In the genomic region with DNA sequence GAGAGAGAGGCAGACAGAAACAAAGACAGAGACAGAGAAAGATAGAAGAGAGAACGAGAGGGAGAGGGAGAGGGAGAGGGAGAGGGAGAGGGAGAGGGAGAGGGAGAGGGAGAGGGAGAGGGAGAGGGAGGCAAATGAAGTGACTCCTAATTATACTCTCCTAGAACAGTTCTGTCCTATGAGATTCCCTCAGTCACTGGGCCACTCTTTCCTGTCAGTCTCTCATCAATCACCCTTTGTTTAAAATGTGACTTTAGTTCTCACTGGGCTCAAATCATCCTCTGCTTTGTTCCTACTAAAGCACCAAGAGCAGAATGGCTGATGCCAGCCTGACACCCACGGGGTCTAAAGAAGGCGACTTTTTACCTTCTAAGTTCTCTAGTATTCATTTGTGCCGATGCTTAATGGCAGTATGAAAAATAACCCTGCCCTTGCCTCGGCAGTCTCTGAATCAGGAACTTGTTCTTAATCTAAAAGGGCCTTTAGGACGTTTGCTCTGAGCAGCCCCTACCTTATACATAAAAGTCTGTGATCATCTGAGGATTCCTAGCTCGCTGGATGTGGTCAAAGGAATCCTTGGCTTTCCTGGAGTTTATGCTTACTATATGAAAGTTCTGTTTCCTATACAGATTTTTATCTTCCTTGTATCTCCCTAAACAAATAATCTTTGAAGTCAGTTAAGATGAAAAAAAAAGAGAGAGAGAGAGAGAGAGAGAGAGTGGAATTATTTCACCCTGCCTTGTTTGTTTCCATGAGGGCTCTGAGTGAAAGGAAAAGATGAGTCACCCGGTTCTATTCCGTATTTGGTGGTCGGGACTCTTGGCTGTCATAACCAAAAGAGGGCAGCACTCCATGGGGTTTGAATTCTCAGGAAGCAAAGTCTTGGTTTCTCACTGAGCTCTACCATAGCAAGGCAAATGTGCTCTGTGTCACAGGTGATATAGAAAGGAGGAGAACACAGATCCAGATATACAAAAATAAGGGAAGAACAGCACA, we compare ENCODE assay signal across 8 mouse cellular contexts. TPM values are rescaled to one million over a fixed set of nuclear protein-coding genes. Genes with fewer than 3 reads are reported as not detected.
DNase-seq lines count a peak whose midpoint lies in the region; ATAC-seq and TF ChIP-seq lines count a peak whose summit lies in the region.

No protein-coding gene starts in this region.

- H3K27me3 ChIP-seq in Patski = no peaks in the 10 kb centered on the region
- H3K27me3 ChIP-seq in forebrain, embryonic 14.5 days (replicated peaks; ENCODE audit: control insufficient read depth, insufficient read depth, low read length) = no peaks in the 10 kb centered on the region
- no peaks in the 10 kb centered on the region for H3K27me3 ChIP-seq in heart, postnatal 0 days (ENCODE audit: control insufficient read depth, insufficient read depth, low read length)
- no peaks in the 10 kb centered on the region for H3K27me3 ChIP-seq in kidney, postnatal 0 days (ENCODE audit: insufficient read depth, low read length)
- H3K27me3 ChIP-seq in liver, embryonic 16.5 days (ENCODE audit: control insufficient read depth, insufficient read depth, low read depth, low read length) = no peaks in the 10 kb centered on the region
- H3K27me3 ChIP-seq in neural tube, embryonic 14.5 days (ENCODE audit: control insufficient read depth, insufficient read depth, low read length) = no peaks in the 10 kb centered on the region

- ATAC-seq in Patski = peak; percentile 87
- ATAC-seq in forebrain, embryonic 14.5 days = 0 out of 2 replicates have a peak, but pooled peaks have one; percentile 52
- peak; percentile 82 for ATAC-seq in heart, postnatal 0 days (ENCODE audit: insufficient read depth, low read depth)
- ATAC-seq in kidney, postnatal 0 days (replicated peaks; ENCODE audit: low FRiP score, low read depth) = peak; percentile 63; the same call in 1 of the 2 replicates
- peak; percentile 54 for ATAC-seq in liver, embryonic 16.5 days (ENCODE audit: low read depth)
- peak; percentile 79; the same call in 1 of the 2 replicates for ATAC-seq in neural tube, embryonic 14.5 days (ENCODE audit: low read depth)

- H3K4me1 ChIP-seq in forebrain, embryonic 14.5 days (ENCODE audit: control insufficient read depth, insufficient read depth, low read length) = no peaks in the 10 kb centered on the region
- peaks cover 18% of the 10 kb centered on the region for H3K4me1 ChIP-seq in heart, postnatal 0 days (ENCODE audit: control insufficient read depth, insufficient read depth)
- H3K4me1 ChIP-seq in kidney, postnatal 0 days (replicated peaks; ENCODE audit: insufficient read depth, low read length) = no peaks in the 10 kb centered on the region
- H3K4me1 ChIP-seq in liver, embryonic 16.5 days (ENCODE audit: control insufficient read depth, low read depth, low read length) = no peaks in the 10 kb centered on the region
- no peaks in the 10 kb centered on the region for H3K4me1 ChIP-seq in neural tube, embryonic 14.5 days (ENCODE audit: control insufficient read depth, insufficient read depth, low read length)

- peak; percentile 62 for DNase-seq in A20 (ENCODE audit: low read depth, low spot score)
- DNase-seq in Patski (ENCODE audit: low read depth, low spot score) = peak; percentile 64
- DNase-seq in forebrain, embryonic 14.5 days (ENCODE audit: low spot score) = peak; percentile 58
- DNase-seq in heart, postnatal 0 days (ENCODE audit: low spot score) = peak; percentile 96
- peak; percentile 91 for DNase-seq in kidney, postnatal 0 days (ENCODE audit: low spot score)
- peak; percentile 22 for DNase-seq in thymus, postnatal 4 days

- peak; percentile 79 for TF ChIP-seq EP300 in heart, postnatal 0 days (IDR thresholded peaks at IDR 0.05; ENCODE audit: low read depth)

- in situ Hi-C loops in Patski (cut with MboI; ENCODE audit: low pct_unique_long_range_greater_than_20kb) = loop anchor here (5.0 kb wide), 2 partner anchors 230 to 515 kb away; a partner anchor contains a TSS

- H3K4me3 ChIP-seq in forebrain, embryonic 14.5 days (ENCODE audit: low read depth, low read length) = no peak overlapping the region
- no peak overlapping the region for H3K4me3 ChIP-seq in heart, postnatal 0 days (ENCODE audit: low read depth, low read length)
- H3K4me3 ChIP-seq in kidney, postnatal 0 days (replicated peaks; ENCODE audit: low read depth, low read length) = no peak overlapping the region
- H3K4me3 ChIP-seq in liver, embryonic 16.5 days (ENCODE audit: low read depth, low read length) = no peak overlapping the region
- no peak overlapping the region for H3K4me3 ChIP-seq in neural tube, embryonic 14.5 days (ENCODE audit: low read depth, low read length)

- H3K9me3 ChIP-seq in forebrain, embryonic 14.5 days (replicated peaks; ENCODE audit: control insufficient read depth, low read length) = no peaks in the 10 kb centered on the region
- H3K9me3 ChIP-seq in heart, postnatal 0 days (replicated peaks; ENCODE audit: control insufficient read depth, low read length) = no peaks in the 10 kb centered on the region
- H3K9me3 ChIP-seq in kidney, postnatal 0 days (replicated peaks; ENCODE audit: low read length) = no peaks in the 10 kb centered on the region
- no peaks in the 10 kb centered on the region for H3K9me3 ChIP-seq in liver, embryonic 16.5 days (replicated peaks; ENCODE audit: control insufficient read depth, low read length)
- no peaks in the 10 kb centered on the region for H3K9me3 ChIP-seq in neural tube, embryonic 14.5 days (ENCODE audit: control insufficient read depth, low read length)

- H3K36me3 ChIP-seq in forebrain, embryonic 14.5 days (ENCODE audit: control insufficient read depth, insufficient read depth, low read length) = no peaks in the 10 kb centered on the region
- no peaks in the 10 kb centered on the region for H3K36me3 ChIP-seq in heart, postnatal 0 days (replicated peaks; ENCODE audit: control insufficient read depth, insufficient read depth, low read length)
- H3K36me3 ChIP-seq in kidney, postnatal 0 days (ENCODE audit: insufficient read depth, low read length) = no peaks in the 10 kb centered on the region
- no peaks in the 10 kb centered on the region for H3K36me3 ChIP-seq in liver, embryonic 16.5 days (ENCODE audit: control insufficient read depth, insufficient read depth)
- no peaks in the 10 kb centered on the region for H3K36me3 ChIP-seq in neural tube, embryonic 14.5 days (ENCODE audit: control insufficient read depth, insufficient read depth, low read length)

- POLR2A ChIA-PET in Patski (lab: Charles Lee) = interaction anchor here (0.6 kb wide), 1 partner anchor 219 kb away, joined by 3 read pairs; no protein-coding TSS in a partner anchor

- no peak overlapping the region for H3K27ac ChIP-seq in forebrain, embryonic 14.5 days (ENCODE audit: low read depth, low read length)
- H3K27ac ChIP-seq in heart, postnatal 0 days (ENCODE audit: low read depth) = peak overlapping the region; percentile 94
- H3K27ac ChIP-seq in kidney, postnatal 0 days = peak overlapping the region; percentile 54; the same call in 1 of the 2 replicates
- no peak overlapping the region for H3K27ac ChIP-seq in liver, embryonic 16.5 days (ENCODE audit: low read length)
- H3K27ac ChIP-seq in neural tube, embryonic 14.5 days (ENCODE audit: low read depth, low read length) = no peak overlapping the region

- no peak overlapping the region for H3K9ac ChIP-seq in forebrain, embryonic 14.5 days (ENCODE audit: low read length)
- no peak overlapping the region for H3K9ac ChIP-seq in heart, postnatal 0 days (replicated peaks; ENCODE audit: low read depth, low read length)
- H3K9ac ChIP-seq in kidney, postnatal 0 days (ENCODE audit: low read depth, low read length) = no peak overlapping the region
- no peak overlapping the region for H3K9ac ChIP-seq in liver, embryonic 16.5 days (ENCODE audit: low read depth, low read length)
- no peak overlapping the region for H3K9ac ChIP-seq in neural tube, embryonic 14.5 days (replicated peaks; ENCODE audit: low read depth, low read length)

- peak; percentile 77 for TF ChIP-seq CTCF in Patski (IDR thresholded peaks at IDR 0.05)
- TF ChIP-seq CTCF in heart, postnatal 0 days (IDR thresholded peaks at IDR 0.05; ENCODE audit: low read depth) = peak; percentile 78
- TF ChIP-seq CTCF in kidney, postnatal 0 days (IDR thresholded peaks at IDR 0.05; ENCODE audit: low read depth) = peak; percentile 77

- 45% methylated on average over 10 of the region's 10 CpGs for WGBS in forebrain, embryonic 14.5 days
- WGBS in heart, postnatal 0 days = 17% methylated on average over 10 of the region's 10 CpGs
- WGBS in kidney, postnatal 0 days = 38% methylated on average over 10 of the region's 10 CpGs
- WGBS in liver, embryonic 16.5 days (ENCODE audit: insufficient replicate concordance) = 20% methylated on average over 10 of the region's 10 CpGs
- 10% methylated on average over 10 of the region's 10 CpGs for WGBS in neural tube, embryonic 14.5 days

- CTCF ChIA-PET in Patski (lab: Charles Lee) = interaction anchor here (0.6 to 1.7 kb wide), 14 partner anchors 9 to 290 kb away, joined by 3 to 9 read pairs (median 4); no protein-coding TSS in a partner anchor

- H3K4me2 ChIP-seq in forebrain, embryonic 14.5 days (ENCODE audit: low read length) = no peak overlapping the region
- peak overlapping the region; percentile 17; the same call in 1 of the 2 replicates for H3K4me2 ChIP-seq in heart, postnatal 0 days (ENCODE audit: low read depth, low read length)
- H3K4me2 ChIP-seq in kidney, postnatal 0 days (ENCODE audit: low read length) = no peak overlapping the region
- no peak overlapping the region for H3K4me2 ChIP-seq in liver, embryonic 16.5 days (ENCODE audit: low read depth, low read length)
- H3K4me2 ChIP-seq in neural tube, embryonic 14.5 days (ENCODE audit: low read depth, low read length) = 0 out of 2 replicates have a peak overlapping the region, but pooled peaks have one; percentile 6

RNA-seq across cellular contexts. Expression of a gene that starts 20.2 kb away (rescaled TPM):
- under 0.01 TPM for polyA plus RNA-seq in Patski (2021)
- 0.03 and 0.05 TPM in 2 replicates for polyA plus RNA-seq in forebrain, embryonic 14.5 days (2014; fragmentation: Nextera tagmentation; extraction: Ambion mirVana)
- 0.08 TPM in 2 replicates for total RNA-seq in heart, postnatal 0 days (2014; rRNA removed; ENCODE audit: low replicate concordance)
- polyA plus RNA-seq in heart, postnatal 0 days (2015; fragmentation: Nextera tagmentation; extraction: Ambion mirVana) = 0.10 and 0.15 TPM in 2 replicates
- 0.01 and 0.04 TPM in 2 replicates for polyA plus RNA-seq in kidney, postnatal 0 days (2015; fragmentation: Nextera tagmentation; extraction: Ambion mirVana)
- polyA plus RNA-seq in liver, embryonic 16.5 days (2015; fragmentation: Nextera tagmentation; extraction: Ambion mirVana) = 0.01 TPM in 1 of 2 replicates, not detected in the other
- 0.05 TPM in 1 of 2 replicates, not detected in the other for polyA plus RNA-seq in neural tube, embryonic 14.5 days (2014; fragmentation: Nextera tagmentation; extraction: Ambion mirVana)

Comparison
In these comparisons a context has a peak if more than half of its experiments do, and no peak if none do; other contexts are left out.
1. DNase-seq: peak in every context shown above with its lines; median percentile 96 in heart, postnatal 0 days; 91 in kidney, postnatal 0 days; 64 in Patski; 62 in A20; 58 in forebrain, embryonic 14.5 days; 22 in thymus, postnatal 4 days.
2. H3K27ac ChIP-seq: peak in heart, postnatal 0 days (single experiment) and kidney, postnatal 0 days (single experiment); none in forebrain, embryonic 14.5 days (single experiment), liver, embryonic 16.5 days (single experiment) and neural tube, embryonic 14.5 days (single experiment).
3. H3K4me2 ChIP-seq: peak in heart, postnatal 0 days (single experiment) and neural tube, embryonic 14.5 days (single experiment); none in forebrain, embryonic 14.5 days (single experiment), kidney, postnatal 0 days (single experiment) and liver, embryonic 16.5 days (single experiment).
4. Peak in every context shown above with its lines, with median percentiles within 50 percentile points of each other: ATAC-seq and CTCF ChIP-seq.